Mouse (Mus musculus) forebrain, embryonic 12.5 days (tissue): ENCODE results near the gene Pfn4. TPM values are rescaled to one million over a fixed set of nuclear protein-coding genes. Genes with fewer than 3 reads are reported as not detected.
"Not testable (repeated sequence)": the region's sequence is repeated elsewhere in the genome, so short reads cannot be mapped to it uniquely, and the experiment has no call there.

Experiments
- ATAC-seq: fragments of 200-750 bp; cut with Nextera tagmentation; 2 replicates; pipeline ENCODE4 v1.8.0; 2017; ENCODE audit warnings: moderate TSS enrichment; ENCODE audit not compliant: low FRiP score
- H3K27ac ChIP-seq: fragments of 300-500 bp; sonication (generic); 2 replicates; pipeline ENCODE4 v1.5.1; 2016; ENCODE audit warnings: mild to moderate bottlenecking
- H3K27me3 ChIP-seq: fragments of 300-500 bp; sonication (generic); 2 replicates; pipeline ENCODE4 v1.6.1; 2016; ENCODE audit warnings: mild to moderate bottlenecking
- H3K36me3 ChIP-seq: fragments of 300-500 bp; sonication (generic); replicated peaks from 2 replicates; pipeline ENCODE4 v1.6.1; 2016; ENCODE audit warnings: mild to moderate bottlenecking
- H3K4me1 ChIP-seq: fragments of 300-500 bp; sonication (generic); 2 replicates; pipeline ENCODE4 v1.6.1; 2016
- H3K4me2 ChIP-seq: fragments of 300-500 bp; sonication (generic); 2 replicates; pipeline ENCODE4 v1.6.1; 2016; ENCODE audit warnings: mild to moderate bottlenecking, moderate library complexity
- H3K4me3 ChIP-seq: fragments of 300-500 bp; sonication (generic); replicated peaks from 2 replicates; pipeline ENCODE4 v1.5.1; 2016; ENCODE audit warnings: mild to moderate bottlenecking
- H3K9ac ChIP-seq: fragments of 300-500 bp; sonication (generic); 2 replicates; pipeline ENCODE4 v1.6.1; 2016; ENCODE audit warnings: mild to moderate bottlenecking
- H3K9me3 ChIP-seq: fragments of 300-500 bp; sonication (generic); 2 replicates; pipeline ENCODE4 v1.6.1; 2016
- WGBS: fragments of 180-500 bp; shearing (Covaris S2); methylation state at CpG from one replicate; pipeline ENCODE4 v1.1.7; 2016; 5-methylcytosine and 5-hydroxymethylcytosine counted together
- polyA plus RNA-seq: library from polyadenylated mRNA; unstranded; fragments of >200 nt; fragmentation: Nextera tagmentation; extraction: Ambion mirVana; gene quantifications from 2 replicates; pipeline ENCODE4 v1.2.1, GENCODE M21; 2016

Gene Pfn4
- polyA plus RNA-seq: 6.6 and 7.2 TPM in 2 replicates

DNA sequence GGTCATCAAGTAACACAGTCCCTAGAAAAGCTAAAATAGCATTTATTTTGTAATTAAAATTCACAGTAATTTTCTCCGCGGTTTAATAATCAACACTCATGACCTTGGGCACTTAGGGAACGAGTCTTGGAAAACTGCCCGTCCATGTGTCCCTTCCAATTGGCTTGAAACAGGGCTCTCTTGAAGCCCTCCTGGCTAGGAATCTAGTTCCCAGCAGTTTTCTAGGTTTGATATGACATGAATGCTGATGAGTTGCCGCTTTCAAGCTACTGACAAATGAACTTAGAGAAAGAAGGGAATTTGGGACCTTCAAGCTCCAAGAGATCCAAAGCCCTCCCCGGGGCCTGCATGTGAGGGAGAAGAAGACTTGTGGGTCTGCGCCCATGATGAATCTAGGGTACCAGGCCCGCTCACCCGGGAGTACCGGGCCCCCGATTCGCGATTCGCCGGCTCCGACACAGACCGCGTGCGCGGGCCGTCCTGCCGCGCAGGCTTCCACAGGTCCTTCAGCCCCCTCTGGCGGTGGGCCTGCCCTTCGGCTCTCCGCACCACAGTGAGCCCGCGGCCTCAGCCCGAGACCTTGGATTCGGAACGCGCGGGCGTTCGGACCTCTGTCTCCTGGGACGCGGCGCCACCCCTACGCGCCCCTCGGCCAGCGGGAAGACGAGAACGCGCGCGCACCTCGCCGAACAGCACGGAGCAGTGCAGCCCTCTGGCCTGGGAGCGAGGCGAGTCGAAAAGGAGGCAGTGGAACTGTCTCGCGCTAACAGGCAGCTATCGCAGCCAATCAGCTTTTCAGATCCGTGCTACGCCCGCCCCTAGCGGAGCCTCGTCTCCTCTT lies at the start of gene Pfn4, which contains the start of gene Fam228b:
Pfn4 (plus strand) TSS at position 531 of the 841 bp plus-strand sequence.
Fam228b (minus strand) TSS at position 776 of the 841 bp plus-strand sequence.
- ATAC-seq: peak; percentile 99
- Histone ChIP-seq H3K4me1 (0 out of 2 replicates have a peak, but pooled peaks cover 3% of the 10 kb centered on the region), H3K4me3 (peak within 1 kb of the TSS; percentile 62), H3K4me2 (peak within 1 kb of the TSS; percentile 63), H3K27me3 (no peaks in the 10 kb centered on the region), H3K36me3 (no peaks in the 10 kb centered on the region), H3K27ac (peak within 1 kb of the TSS; percentile 97), H3K9ac (peak within 1 kb of the TSS; percentile 83), H3K9me3 (no peaks in the 10 kb centered on the region)
- 3% methylated on average over 61 of the region's 61 CpGs for WGBS

- WGBS: 87% methylated on average over 13 of the region's 13 CpGs
- Histone ChIP-seq H3K36me3 (peaks cover 3% of the 10 kb centered on the region; the same call in 1 of the 2 replicates), H3K9me3 (no peaks in the 10 kb centered on the region), H3K4me2 (no peak overlapping the region), H3K4me1 (peaks cover 5% of the 10 kb centered on the region), H3K27me3 (no peaks in the 10 kb centered on the region), H3K9ac (no peak overlapping the region), H3K27ac (no peak overlapping the region), H3K4me3 (no peak overlapping the region)
- ATAC-seq: no peak
Measured at GRCm38 (mm10) chr12:4719066-4719761, 49.6 kb upstream of the Pfn4 start.

DNA sequence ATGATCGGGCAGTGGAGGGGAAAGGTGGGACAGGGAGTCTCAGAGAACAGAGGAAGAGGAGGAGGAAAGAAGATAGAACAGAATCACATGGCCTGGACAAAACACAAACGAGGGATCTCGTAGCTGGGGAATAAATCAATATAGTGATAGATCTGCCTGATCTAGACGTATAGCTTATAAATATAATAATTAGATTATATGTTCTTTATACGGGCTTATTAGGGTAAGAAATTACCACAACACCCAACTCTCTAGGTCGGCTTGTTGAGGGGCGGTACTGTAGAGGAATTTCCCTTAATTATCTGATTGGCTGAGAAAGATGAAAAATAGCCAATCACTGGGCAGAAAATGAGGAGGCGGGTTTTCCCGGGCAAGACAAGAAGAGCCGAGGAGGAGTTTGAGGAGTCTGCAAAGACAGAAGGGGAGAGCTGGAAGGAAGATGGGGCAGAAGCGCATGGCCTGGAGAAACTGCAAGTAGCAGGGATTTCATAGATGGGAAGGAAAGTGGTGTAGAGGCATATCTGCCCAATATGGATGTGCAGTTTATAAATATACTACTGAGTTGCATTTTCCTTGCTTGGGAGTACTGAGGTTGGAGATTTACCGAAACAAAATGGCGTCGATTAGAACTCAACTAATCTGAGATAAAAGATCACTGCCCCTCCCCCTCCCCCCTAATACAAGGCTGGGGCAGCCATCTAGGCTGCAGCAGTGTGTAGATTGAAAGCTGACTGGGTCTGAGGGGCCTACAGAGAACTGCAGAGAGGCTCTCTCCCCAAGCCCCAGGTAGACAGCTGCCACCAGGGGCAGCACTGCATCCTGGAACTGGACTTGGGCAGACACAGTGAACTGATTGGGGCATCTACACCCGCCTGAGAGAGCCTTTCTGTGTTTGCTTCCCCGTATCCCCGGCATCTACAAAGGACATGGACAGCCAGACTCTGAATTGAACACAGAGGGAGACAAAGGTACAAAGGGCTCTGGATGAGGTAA lies 48.8 kb upstream of the Pfn4 start:
- Histone ChIP-seq H3K4me1 (peaks cover 5% of the 10 kb centered on the region), H3K9me3 (no peaks in the 10 kb centered on the region), H3K27ac (no peak overlapping the region), H3K4me3 (no peak overlapping the region), H3K9ac (no peak overlapping the region), H3K27me3 (no peaks in the 10 kb centered on the region), H3K36me3 (peaks cover 2% of the 10 kb centered on the region; the same call in 1 of the 2 replicates), H3K4me2 (no peak overlapping the region)
- 79% methylated on average over 17 of the region's 17 CpGs for WGBS
- ATAC-seq: no peak

GRCm38 (mm10) chr12:4729165-4729564 lies 39.7 kb upstream of the Pfn4 start:
- Histone ChIP-seq H3K27me3 (no peaks in the 10 kb centered on the region), H3K27ac (no peak overlapping the region), H3K4me1 (no peaks in the 10 kb centered on the region), H3K4me2 (no peak overlapping the region), H3K9me3 (no peaks in the 10 kb centered on the region), H3K36me3 (no peaks in the 10 kb centered on the region), H3K9ac (no peak overlapping the region), H3K4me3 (no peak overlapping the region)
- ATAC-seq: no peak
- 87% methylated on average over 3 of the region's 3 CpGs for WGBS

- WGBS: 74% methylated on average over 4 of the region's 4 CpGs
Measured at GRCm38 (mm10) chr12:4731629-4732028, 37.2 kb upstream of the Pfn4 start.

DNA sequence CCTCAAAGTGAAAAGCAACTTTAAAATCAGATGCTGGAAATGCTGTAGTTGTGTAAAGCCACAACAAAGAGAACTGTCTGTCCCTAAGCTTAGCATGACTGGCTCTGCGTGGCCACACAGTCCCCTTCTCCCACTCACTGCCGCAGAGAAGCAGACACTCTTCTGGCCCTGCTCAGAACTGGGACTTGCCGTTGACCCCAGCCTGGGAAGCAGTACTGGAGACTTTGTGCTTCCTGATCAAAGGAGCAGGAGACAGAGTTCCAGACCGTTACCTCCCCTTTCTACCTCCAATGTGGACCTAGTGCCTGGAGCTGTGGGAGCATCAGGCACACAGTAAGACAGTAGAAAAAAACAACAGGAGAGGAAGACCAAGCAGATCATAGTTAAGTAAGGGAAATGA lies 36.5 kb upstream of the Pfn4 start:
- 71% methylated on average over 4 of the region's 4 CpGs for WGBS
- H3K4me3 ChIP-seq: no peak overlapping the region
- ATAC-seq: no peak

More at GRCm38 (mm10) chr12:4731629-4732028, 37.2 kb upstream of the Pfn4 start:
- no peak overlapping the region for H3K9ac ChIP-seq
- ATAC-seq: no peak
- H3K4me3 ChIP-seq: no peak overlapping the region
- no peak overlapping the region for H3K4me2 ChIP-seq
- no peaks in the 10 kb centered on the region for H3K27me3 ChIP-seq
- H3K27ac ChIP-seq: no peak overlapping the region
- H3K4me1 ChIP-seq: no peaks in the 10 kb centered on the region
- H3K36me3 ChIP-seq: no peaks in the 10 kb centered on the region
- H3K9me3 ChIP-seq: no peaks in the 10 kb centered on the region

DNA sequence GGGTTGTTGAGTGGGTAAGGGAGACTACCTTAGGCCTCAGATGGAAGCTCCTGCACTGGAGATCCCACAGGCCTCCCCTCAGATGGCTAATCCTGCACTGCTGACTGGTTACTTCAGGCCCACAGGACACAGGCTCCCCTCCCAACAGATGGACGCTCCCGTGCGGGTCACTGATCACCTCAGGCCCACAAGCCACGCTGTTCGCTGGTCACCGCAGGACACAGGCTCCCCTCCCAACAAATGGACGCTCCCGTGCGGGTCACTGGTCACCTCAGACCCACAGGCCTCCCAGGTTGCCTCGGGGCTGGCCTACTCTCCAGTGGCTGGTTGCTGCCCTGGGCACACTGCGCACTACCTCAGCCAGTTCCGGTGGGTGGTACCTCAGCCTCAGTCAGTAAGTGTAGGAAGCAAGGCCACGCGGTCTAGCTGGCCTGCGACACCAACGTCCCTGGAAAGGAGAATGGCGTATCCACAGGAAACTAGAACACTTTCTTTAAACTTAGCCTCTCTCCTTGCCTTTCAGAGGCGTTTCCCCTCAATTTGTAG lies 30.7 kb upstream of the Pfn4 start, which contains the start of gene Fam228a:
Fam228a (minus strand) TSS at position 400 of the 546 bp plus-strand sequence.
- Histone ChIP-seq H3K27ac (no peak within 1 kb of the TSS), H3K4me2 (no peak within 1 kb of the TSS), H3K4me1 (no peaks in the 10 kb centered on the region), H3K36me3 (no peaks in the 10 kb centered on the region), H3K9me3 (no peaks in the 10 kb centered on the region), H3K9ac (no peak within 1 kb of the TSS), H3K27me3 (no peaks in the 10 kb centered on the region), H3K4me3 (no peak within 1 kb of the TSS)
- ATAC-seq: no peak
- WGBS: 87% methylated on average over 18 of the region's 18 CpGs

More for the DNA sequence above, 36.5 kb upstream of the Pfn4 start:
- no peaks in the 10 kb centered on the region for H3K27me3 ChIP-seq
- no peak overlapping the region for H3K27ac ChIP-seq
- no peaks in the 10 kb centered on the region for H3K36me3 ChIP-seq
- H3K4me2 ChIP-seq: no peak overlapping the region
- no peak overlapping the region for H3K9ac ChIP-seq
- no peaks in the 10 kb centered on the region for H3K4me1 ChIP-seq
- no peaks in the 10 kb centered on the region for H3K9me3 ChIP-seq

GRCm38 (mm10) chr12:4740823-4741222 lies 28.0 kb upstream of the Pfn4 start:
- H3K4me1 ChIP-seq: no peaks in the 10 kb centered on the region

GRCm38 (mm10) chr12:4742183-4742582 lies 26.6 kb upstream of the Pfn4 start:
- Histone ChIP-seq H3K4me1 (no peaks in the 10 kb centered on the region), H3K4me2 (no peak overlapping the region), H3K27me3 (no peaks in the 10 kb centered on the region), H3K9ac (no peak overlapping the region), H3K27ac (no peak overlapping the region), H3K36me3 (no peaks in the 10 kb centered on the region), H3K9me3 (no peaks in the 10 kb centered on the region), H3K4me3 (no peak overlapping the region)
- ATAC-seq: no peak
- 85% methylated on average over 3 of the region's 3 CpGs for WGBS

More at GRCm38 (mm10) chr12:4740823-4741222, 28.0 kb upstream of the Pfn4 start:
- Histone ChIP-seq H3K9ac (no peak overlapping the region), H3K4me3 (no peak overlapping the region), H3K27me3 (no peaks in the 10 kb centered on the region), H3K9me3 (no peaks in the 10 kb centered on the region), H3K4me2 (no peak overlapping the region), H3K27ac (no peak overlapping the region), H3K36me3 (no peaks in the 10 kb centered on the region)
- ATAC-seq: no peak
- WGBS: 79% methylated on average over 7 of the region's 7 CpGs

- H3K9me3 ChIP-seq: no peaks in the 10 kb centered on the region
- H3K27me3 ChIP-seq: no peaks in the 10 kb centered on the region
- WGBS: 95% methylated on average over 10 of the region's 10 CpGs
- no peak overlapping the region for H3K4me2 ChIP-seq
- ATAC-seq: no peak
- H3K4me3 ChIP-seq: no peak overlapping the region
- H3K36me3 ChIP-seq: no peaks in the 10 kb centered on the region
- H3K9ac ChIP-seq: no peak overlapping the region
- H3K27ac ChIP-seq: no peak overlapping the region
- H3K4me1 ChIP-seq: no peaks in the 10 kb centered on the region
Measured at GRCm38 (mm10) chr12:4744486-4744885, 24.3 kb upstream of the Pfn4 start.

DNA sequence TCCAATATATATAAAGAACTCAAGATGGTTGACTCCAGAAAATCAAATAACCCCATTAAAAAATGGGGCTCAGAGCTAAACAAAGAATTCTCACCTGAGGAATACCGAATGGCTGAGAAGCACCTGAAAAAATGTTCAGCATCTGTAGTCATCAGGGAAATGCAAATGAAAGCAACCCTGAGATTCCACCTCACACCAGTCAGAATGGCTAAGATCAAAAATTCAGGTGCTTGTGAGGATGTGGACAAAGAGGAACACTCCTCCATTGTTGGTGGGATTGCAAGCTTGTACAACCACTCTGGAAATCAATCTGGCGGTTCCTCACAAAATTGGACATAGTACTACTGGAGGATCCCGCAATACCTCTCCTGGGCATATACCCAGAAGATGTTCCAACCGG lies 14.4 kb upstream of the Pfn4 start:
- H3K27ac ChIP-seq, H3K9ac ChIP-seq, ATAC-seq, H3K4me2 ChIP-seq, H3K4me3 ChIP-seq, H3K36me3 ChIP-seq, H3K4me1 ChIP-seq, H3K9me3 ChIP-seq, H3K27me3 ChIP-seq: not testable (repeated sequence)
- 96% methylated on average over 4 of the region's 4 CpGs for WGBS
